Mouse (Mus musculus): ENCODE measurements around the gene Gm6993.

Gm6993 gene

GRCm38 (mm10) chr12:31270776-31271175, 30.2 kb downstream of the Gm6993 start:
- DNase-seq (ENCODE audit: extremely low read depth, low read depth, low spot score), result no peak

DNA sequence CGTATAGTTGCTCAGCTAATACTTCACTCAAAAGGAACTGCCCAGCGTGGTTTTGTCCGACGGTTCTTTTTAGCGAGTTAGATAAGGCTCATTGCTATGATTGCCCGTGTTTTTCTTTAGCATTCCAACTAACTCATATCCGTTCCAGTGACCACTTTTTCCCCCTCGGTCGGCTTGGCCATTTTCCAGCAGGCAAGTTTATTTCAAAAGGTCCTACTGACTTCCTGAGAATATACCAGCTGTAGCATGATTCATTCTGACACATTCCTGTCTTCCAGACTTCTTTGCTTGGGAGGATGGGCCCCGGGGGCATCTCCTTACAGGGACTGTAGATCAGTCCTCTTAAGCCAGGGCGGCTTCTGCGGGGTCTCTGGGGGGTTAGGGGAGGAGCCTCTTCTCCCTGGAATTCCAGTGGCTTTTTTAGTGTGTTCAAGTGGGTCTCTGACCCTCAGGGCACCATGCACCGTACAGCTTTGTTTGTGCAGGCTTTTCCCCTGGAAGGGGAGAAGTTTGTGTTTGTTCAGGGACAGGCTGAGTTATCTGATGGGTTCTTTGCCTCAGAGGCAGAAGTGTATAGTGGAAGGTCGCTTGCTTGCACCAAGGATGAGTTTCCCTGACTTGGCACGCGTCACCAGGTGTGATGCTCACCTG, 30.9 kb downstream of the Gm6993 start:
- no peak for DNase-seq (ENCODE audit: extremely low read depth, low read depth, low spot score)

DNA sequence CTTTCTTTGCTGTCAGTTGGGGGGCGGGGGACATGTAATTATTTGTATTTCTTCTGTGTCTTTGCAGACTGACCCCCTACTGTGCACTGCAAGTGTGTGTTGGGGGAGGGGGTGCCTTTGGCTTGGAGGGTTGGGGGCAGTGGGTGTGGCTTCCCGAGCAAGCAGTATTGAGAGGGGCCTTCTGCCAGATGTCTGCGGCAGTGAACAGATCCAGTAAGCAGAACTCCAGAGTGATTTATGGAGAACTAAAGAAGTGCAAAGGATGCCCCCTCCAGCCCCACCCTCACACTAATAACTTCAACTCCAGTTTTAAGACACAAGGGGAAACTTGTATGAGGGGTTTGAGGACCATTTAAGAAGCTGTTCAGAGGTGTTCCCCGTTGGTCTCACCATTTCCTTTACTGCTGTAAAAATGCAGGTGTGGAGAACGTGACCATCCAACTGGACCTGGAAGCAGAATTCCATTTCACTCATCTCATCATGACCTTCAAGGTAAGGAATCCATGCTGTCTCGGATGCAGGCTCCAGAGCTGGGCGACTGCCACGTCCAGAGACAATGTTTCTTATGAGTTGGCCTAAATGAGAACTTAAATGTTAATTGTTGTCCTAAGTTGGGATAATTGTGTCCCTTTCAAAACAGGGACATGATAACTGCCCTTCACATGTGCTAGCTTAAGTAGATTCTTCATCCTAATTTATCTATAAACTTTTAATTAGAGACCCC, 31.6 kb downstream of the Gm6993 start:
- no peak for DNase-seq (ENCODE audit: extremely low read depth, low read depth, low spot score)

DNA sequence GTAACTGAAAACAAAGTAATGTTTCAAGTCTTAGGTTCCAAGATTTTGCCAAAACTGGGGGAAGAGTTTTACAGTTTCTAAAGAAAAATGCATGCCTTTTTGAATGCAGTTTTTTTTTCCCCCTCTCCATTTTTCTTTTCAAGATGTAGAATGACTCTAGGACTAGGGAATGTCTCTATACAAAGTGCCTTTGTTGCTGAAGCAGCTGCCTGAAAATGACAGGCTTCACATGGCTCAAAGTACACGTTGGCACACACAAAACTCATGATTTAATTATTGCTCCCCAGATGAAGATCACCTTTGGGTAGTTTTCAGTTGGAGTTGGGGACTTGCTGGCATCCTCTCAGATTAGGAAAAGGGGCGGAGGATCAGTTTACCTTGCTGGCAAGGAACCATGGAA, 32.3 kb downstream of the Gm6993 start:
- DNase-seq (ENCODE audit: extremely low read depth, low read depth, low spot score), result no peak

DNA sequence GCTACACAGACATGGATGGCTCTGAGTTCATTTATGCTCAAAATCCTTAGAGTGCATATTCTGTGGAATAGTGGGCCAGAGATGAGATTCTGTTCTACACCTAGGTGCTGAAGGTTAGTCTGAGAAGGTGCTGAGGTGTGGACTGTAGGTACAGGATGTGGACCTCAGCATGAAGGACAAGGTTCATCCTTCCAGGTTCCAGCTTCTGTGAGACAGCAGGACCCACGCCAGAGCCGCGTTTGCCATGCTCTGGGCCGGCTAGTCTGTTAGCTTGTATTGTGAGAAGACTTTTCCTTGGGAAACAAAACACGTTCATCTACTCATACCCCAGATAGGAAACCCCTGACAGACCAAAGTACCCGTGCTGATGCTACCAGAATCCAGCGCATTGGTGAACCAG, 33.1 kb downstream of the Gm6993 start:
- no peak for DNase-seq (ENCODE audit: extremely low read depth, low read depth, low spot score)

DNA sequence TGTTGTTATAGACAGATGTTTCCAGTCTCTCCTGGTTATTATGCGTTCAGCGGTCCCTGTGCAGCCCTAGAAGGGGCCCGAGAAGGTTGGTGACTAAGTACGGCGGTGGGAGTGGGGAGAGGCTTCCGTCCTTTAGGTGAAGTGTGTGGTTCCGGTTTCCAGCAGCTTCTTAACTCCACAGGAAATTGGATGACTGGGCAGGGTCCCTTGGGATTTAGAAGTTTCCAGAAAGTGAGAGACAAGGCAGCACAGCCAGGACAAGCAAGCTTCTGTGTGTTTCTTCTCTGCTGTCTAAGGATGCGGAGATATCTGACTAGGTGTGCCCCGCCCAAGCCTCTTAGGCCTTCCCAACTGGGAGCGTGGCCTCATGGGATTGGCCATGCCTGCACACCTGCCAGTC, 34.8 kb downstream of the Gm6993 start:
- no peak for DNase-seq (ENCODE audit: extremely low read depth, low read depth, low spot score)

DNA sequence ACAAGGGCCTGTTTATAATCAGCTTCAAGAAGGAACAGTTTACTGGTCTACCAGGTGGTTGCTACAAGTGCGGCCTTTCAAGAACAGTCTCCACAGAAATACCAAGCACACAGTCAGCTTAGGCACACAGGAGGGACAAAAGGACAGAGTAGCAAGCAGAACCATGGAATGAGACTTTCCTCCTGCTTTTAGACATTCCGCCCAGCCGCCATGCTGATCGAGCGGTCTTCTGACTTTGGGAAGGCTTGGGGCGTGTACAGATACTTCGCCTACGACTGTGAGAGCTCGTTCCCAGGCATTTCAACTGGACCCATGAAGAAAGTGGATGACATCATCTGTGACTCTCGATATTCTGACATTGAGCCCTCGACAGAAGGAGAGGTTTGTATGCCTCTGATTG, 37.7 kb downstream of the Gm6993 start:
- no peak for DNase-seq (ENCODE audit: extremely low read depth, low read depth, low spot score)

DNA sequence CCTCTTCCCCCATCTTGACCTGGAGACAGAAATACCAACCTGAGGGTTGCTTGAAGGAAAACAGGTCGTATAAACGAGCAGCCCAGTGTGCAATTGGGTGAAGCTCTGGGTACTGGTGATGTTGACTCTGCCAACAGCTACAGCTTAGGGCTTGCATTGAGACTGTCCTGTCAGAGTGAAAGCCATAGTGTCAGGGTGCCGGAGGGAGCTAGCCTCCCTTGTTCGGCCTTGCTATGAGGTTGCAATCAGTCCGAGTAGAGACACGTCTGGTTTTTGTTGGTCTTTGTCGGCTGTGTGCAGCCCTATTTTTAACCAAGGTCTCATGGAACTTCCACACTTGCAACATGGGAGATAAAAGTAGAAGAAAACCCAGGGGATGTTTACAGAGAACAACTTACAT, 39.7 kb downstream of the Gm6993 start:
- DNase-seq (ENCODE audit: extremely low read depth, low read depth, low spot score), result peak; percentile 85

DNA sequence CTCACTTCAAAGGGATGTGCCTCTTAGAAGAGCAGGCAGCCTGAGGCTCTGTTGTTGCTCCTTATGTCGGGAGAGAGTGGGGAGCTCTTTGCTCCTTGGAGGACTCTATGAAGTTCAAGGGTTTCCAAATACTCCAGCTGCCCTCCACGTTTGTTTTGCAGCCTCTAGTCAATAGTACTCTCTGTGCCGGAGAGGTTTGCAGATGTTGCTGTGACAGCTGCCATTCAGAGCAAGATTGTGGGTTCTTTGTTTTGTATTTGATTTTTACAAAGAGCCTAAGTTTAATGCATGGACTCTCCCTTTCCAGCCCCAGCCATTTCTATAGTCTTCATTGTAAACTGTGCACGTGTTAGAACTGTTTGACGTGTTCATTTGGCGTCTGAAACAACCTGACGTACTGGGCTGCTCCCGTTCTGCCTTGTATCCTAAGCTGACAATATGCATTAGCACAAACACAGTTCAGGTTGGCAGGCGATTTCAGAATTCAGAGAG, 40.6 kb downstream of the Gm6993 start:
- no peak for DNase-seq (ENCODE audit: extremely low read depth, low read depth, low spot score)

DNA sequence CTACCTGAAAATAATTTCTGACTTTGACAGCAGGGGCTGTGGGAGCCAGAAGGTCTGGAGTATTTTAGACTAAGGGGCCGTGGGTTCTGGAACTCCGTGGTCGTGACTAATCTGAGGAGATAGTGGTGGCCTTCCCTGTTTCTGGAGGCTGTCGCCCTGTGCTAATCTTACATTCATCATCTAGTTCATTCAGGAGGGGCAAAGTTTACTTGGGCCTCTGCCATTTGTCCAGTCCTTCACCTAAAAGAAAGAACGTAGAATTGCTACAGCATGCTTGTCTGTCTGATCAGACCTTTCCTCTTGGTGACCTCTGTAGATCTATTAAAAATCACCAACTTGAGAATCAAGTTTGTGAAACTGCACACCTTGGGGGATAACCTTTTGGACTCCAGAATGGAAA, 41.7 kb downstream of the Gm6993 start:
- no peak for DNase-seq (ENCODE audit: extremely low read depth, low read depth, low spot score)

DNA sequence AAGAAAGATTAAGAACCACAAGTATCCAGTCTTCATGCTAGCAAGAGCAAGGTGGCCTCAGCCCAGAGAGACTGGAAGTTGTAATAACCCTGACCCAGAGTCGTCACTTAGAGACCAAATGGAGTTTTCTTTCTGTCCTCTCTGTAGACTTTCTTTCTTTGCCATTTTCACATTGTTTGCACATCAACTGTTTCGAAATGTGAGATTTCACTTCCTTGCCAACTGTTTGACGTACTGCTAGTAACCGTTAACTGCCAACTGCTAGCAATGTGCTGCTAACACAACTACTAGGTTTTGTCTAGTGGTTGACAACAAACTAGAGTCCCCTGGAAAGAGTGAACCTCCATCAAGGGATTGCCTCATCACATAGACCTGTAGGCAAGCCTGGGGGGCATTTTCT, 42.6 kb downstream of the Gm6993 start:
- no peak for DNase-seq (ENCODE audit: extremely low read depth, low read depth, low spot score)

DNA sequence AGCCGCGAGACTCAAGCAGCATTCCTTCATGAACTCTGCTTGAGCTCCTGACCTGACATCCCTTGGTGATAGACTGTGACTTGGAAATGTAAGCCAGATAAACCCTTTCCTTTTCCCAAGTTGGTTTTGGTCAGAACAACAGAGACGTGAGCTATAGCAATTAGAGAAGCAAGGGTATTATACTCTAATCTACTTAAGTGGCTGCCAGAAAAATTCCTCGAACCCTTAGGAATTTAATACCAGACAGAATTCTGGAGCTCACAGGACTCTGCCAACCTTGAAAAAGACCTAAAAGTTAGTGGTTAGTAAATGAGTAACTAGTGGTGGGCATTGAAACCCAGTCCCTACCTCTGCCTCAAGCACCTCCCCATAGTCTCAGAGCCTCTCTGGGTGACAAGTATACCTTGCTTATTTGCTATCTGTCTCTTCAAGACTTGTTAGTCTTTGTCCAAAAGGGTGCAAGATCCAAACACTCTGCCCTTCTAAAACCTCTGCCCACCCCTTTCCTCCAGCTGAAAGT, 43.1 kb downstream of the Gm6993 start:
- no peak for DNase-seq (ENCODE audit: extremely low read depth, low read depth, low spot score)

DNA sequence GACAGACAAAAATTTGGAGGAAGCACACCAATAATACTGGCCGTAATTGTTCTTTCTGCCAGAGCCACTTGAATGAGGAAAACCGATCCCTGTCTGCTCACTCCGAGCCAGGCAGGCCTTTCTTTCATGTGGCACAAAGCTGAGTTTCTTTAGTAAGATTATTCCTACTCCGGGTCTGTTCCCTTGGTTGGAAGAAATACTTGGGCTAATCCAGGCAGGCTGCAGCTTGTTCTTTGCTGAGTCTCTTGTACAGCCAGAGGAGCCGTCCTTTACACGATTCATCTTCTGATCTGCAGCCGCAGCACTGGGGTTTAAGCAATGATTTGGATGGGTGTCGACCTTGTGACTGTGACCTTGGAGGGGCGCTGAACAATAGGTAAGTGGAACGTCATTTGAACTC, 48.5 kb downstream of the Gm6993 start:
- no peak for DNase-seq (ENCODE audit: extremely low read depth, low read depth, low spot score)
